Mouse (Mus musculus) thymus, adult 18-20 months (tissue): ENCODE data around the gene Kcnip1.

Experiments
- DNase-seq, 2 experiments: peaks; one replicate each; pipeline ENCODE4 v3.0.0; 2022; ENCODE audit warnings: mixed read lengths in 2 of 2

The Kcnip1 gene

GRCm38 (mm10) chr11:33980146-33980545 lies 12.8 kb downstream of the Kcnip1 start:
- DNase-seq = no peak

- no peak for DNase-seq
These were observed 17.8 kb downstream of the Kcnip1 start for GRCm38 (mm10) chr11:33975121-33975520.

- no peak for DNase-seq
These were observed 18.5 kb downstream of the Kcnip1 start for GRCm38 (mm10) chr11:33974341-33975040.

- DNase-seq = no peak
These were observed 20.8 kb downstream of the Kcnip1 start for GRCm38 (mm10) chr11:33972114-33972513.

- DNase-seq = no peak
These were observed 23.8 kb downstream of the Kcnip1 start for GRCm38 (mm10) chr11:33969199-33969598.

- no peak for DNase-seq
These were observed 25.2 kb downstream of the Kcnip1 start for GRCm38 (mm10) chr11:33967708-33968107.

GRCm38 (mm10) chr11:33965380-33965779 lies 27.6 kb downstream of the Kcnip1 start:
- DNase-seq = no peak

GRCm38 (mm10) chr11:33962688-33963407 lies 30.1 kb downstream of the Kcnip1 start, which contains the start of gene Kcnmb1:
TSS of gene Kcnmb1 (plus strand) at chr11:33963013.
- no peak for DNase-seq

GRCm38 (mm10) chr11:33962178-33962577 lies 30.8 kb downstream of the Kcnip1 start:
- DNase-seq = no peak

- DNase-seq = no peak
These were observed 34.2 kb downstream of the Kcnip1 start for GRCm38 (mm10) chr11:33958713-33959112.

GRCm38 (mm10) chr11:33957595-33957994 lies 35.4 kb downstream of the Kcnip1 start:
- no peak for DNase-seq

GRCm38 (mm10) chr11:33956623-33957022 lies 36.3 kb downstream of the Kcnip1 start:
- no peak for DNase-seq

- no peak for DNase-seq
These were observed 37.0 kb downstream of the Kcnip1 start for GRCm38 (mm10) chr11:33955982-33956381.

- no peak for DNase-seq
These were observed 41.0 kb downstream of the Kcnip1 start for GRCm38 (mm10) chr11:33951684-33952625.

GRCm38 (mm10) chr11:33951155-33951554 lies 41.8 kb downstream of the Kcnip1 start:
- DNase-seq = no peak

GRCm38 (mm10) chr11:33946501-33946900 lies 46.5 kb downstream of the Kcnip1 start:
- no peak for DNase-seq

- DNase-seq = no peak
These were observed 48.1 kb downstream of the Kcnip1 start for GRCm38 (mm10) chr11:33944786-33945328.

- DNase-seq = peak in 1 of 2 experiments; percentile 21
These were observed 48.7 kb downstream of the Kcnip1 start for GRCm38 (mm10) chr11:33944067-33944785.

- DNase-seq = no peak
These were observed 49.4 kb downstream of the Kcnip1 start for GRCm38 (mm10) chr11:33943565-33943964.

- DNase-seq = no peak
These were observed 53.4 kb downstream of the Kcnip1 start for GRCm38 (mm10) chr11:33939456-33940113.

GRCm38 (mm10) chr11:33938561-33939274 lies 54.2 kb downstream of the Kcnip1 start:
- DNase-seq = peak; percentile 73 to 82
